Mouse (Mus musculus): Measurements from ENCODE around the gene Mpnd.
A peak's percentile ranks its signal among the peaks of the same experiment; 100 is the strongest.

Gene Mpnd

DNA sequence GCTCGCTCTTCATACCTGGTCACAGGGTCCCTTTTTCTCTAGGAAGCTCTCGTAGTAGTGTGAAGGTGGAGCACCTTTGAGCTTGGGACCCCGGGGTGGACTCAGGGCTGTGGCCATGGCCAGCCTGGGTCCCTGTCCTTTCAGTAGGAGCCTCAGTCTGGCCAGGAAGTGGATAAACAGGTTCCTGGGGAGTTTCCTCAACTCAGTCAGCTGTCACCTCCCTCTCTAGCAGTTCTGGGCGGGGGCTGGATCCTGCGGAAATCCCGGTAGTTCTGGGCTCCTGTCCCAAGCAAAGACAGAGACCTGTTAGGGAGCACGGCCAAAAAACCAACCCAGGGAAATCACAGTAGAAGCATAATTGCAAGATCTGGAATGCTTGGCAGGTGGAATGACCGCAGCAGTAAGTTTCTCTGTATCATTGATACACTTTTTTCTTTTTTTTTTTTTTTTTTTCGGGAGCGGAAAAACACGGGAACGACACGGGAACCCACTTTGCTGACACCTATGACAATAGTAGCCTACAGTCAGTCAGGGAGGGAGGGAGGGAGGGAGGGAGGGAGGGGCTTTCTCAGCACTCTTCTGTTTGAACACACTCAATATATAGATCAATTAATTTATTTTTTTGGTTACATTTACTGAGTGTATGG is at the start of gene Mpnd, which contains the start of gene Stap2:
Gene Mpnd, plus strand, starts transcription at position 297 of the 647 bp plus-strand sequence.
Gene Stap2, minus strand, starts transcription at position 170 of the 647 bp plus-strand sequence.
- DNase-seq (ENCODE audit: low spot score in 2 of 2): no peak

DNA sequence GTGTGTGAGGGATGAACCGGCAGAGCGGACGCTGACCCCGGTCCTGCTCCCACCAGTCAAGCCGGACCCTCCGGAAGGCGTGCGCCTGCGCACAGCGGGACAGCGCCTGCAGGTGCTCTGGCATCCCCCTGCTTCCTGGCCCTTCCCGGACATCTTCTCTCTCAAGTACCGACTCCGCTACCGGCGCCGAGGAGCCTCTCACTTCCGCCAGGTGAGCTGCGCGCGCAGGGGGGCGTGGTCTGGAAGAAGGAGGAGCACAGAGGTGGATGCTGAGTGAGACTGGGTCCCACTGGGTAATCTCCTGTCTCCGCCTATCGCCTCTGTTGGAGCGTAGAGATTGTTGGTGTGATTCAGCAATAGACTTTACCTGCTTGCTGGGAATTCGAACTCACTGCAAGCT is 49.4 kb upstream of the Mpnd start:
- peak; percentile 82 to 83 for DNase-seq (ENCODE audit: low spot score in 2 of 2)

DNA sequence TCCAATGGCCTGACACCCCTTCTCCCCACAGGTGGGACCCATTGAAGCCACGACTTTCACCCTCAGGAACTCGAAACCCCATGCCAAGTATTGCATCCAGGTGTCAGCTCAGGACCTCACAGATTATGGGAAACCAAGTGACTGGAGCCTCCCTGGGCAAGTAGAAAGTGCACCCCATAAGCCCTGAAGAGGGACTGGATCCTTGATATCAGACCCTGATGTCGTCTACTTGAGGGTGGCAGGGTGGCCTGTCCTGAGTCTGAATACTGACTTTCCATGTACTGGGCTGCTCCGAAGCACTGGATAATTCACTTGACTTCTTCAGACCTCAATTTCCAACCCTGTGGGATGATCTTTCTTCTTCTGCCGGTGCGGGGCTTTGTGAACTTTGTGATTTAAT is 48.9 kb upstream of the Mpnd start:
- peak in 1 of 2 experiments; percentile 15 for DNase-seq (ENCODE audit: low spot score in 2 of 2)

DNA sequence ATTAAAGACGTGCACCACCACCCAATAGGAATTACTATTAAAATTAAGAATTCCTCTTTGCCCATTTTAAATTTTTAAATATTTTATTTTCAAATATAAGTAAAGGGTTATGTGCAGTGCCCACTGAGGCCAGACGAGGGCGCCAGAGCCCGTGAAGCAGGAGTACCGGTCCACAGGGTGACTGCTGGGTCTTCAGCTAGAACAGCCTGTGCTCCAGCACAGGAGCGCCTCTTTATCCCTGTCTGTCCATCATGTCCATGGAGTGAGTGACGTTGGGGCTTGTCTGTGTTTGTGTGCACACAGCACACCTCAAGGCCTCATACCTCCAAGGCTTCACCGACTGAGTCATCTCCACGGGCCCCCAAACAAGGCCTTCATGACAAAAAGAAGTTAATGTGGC is 48.3 kb upstream of the Mpnd start:
- DNase-seq (ENCODE audit: low spot score in 2 of 2): peak; percentile 76 to 78

DNA sequence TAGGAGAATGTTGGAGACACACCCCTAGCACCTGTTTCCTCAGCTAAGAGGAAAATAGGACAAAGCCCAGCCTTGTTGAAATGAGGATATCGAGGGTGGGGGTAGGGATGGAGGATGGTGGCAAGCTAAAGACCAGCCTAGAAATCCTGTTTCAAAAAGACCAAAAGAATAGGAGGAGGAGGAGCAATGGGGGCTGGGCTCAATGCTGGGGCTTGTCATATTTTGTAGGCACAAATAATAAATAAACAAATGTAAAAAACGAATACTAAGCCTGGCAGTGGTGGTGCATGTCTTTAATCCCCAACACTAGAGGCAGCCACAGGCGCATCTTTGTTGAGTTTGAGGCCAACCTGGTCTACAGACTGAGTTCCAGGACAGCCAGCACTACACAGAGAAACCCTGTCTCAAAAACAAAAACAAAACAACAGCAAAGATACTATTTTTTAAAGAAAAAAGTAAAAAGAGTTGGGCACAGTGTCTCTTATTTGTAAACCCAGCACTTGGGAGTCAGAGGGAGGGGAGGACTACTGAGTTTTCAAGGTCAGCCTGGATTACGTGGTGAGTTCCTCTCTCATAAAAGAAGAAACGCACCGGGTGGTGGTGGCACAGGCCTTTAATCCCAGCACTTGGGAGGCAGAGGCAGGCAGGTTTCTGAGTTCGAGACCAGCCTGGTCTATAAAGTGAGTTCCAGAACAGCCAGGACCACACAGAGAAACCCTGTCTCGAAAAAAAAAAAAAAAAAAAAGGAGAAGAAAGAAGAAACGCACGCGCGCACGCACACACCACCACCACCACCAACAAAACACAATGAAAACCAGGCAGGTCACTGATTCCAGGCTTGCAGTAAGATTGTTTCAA is 47.6 kb upstream of the Mpnd start:
- DNase-seq (ENCODE audit: low spot score in 2 of 2): no peak

DNA sequence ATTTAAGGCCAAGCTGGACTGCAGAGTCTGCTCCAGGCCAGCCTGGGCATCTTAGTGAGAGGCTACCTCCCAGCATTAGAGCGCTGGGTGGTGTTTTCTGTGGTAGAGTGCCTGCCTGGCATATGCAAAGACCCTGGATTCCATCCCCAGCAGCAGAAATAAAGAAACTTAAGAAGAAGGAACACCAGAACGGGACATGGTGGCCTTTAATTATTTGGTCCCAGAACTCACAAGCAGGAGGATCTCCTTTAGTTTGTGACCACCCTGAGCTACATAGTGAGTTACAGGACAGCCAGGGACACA is 47.0 kb upstream of the Mpnd start:
- no peak for DNase-seq (ENCODE audit: low spot score in 2 of 2)

DNA sequence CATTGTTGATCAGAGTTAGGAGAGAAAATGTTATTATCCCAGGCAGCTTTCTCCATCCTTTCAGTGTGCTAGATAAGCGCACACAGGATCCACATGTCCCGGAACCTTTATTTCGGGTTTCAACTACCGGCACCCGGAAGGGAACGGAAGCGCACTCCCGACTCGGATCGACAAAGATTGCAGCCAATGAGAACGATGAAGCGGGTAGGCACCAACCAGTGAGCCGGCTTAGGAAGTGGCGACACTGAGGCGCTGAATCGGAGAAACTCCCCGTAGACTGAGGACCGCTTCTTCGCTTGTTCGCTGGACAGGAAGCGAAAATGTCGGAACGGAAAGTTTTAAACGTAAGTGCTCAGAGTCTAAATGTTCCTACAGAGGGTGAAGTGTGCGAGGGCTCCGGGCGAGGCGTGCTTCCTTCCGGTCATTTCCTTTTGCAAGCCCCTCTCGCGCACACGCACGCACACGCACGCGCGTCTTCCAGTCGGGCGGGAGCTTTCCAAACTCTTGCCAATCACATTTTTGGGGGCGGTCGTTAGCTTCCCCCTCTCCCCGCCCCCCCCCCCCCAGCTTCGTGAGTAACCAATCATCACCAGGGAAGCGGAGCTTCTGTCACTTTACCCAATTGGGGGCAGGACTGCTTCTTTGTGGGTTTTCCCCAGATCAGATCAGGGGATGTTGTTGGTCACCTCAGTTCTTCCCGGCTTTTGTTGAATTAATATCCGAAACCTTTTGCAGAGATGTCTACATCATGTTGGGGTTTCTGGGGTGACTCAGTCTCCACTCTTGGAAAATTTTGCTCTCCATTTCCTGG is 46.4 kb upstream of the Mpnd start, which contains the start of gene Yju2:
Gene Yju2, plus strand, starts transcription at position 182 of the 811 bp plus-strand sequence.
- peak; percentile 96 to 97 for DNase-seq (ENCODE audit: low spot score in 2 of 2)

DNA sequence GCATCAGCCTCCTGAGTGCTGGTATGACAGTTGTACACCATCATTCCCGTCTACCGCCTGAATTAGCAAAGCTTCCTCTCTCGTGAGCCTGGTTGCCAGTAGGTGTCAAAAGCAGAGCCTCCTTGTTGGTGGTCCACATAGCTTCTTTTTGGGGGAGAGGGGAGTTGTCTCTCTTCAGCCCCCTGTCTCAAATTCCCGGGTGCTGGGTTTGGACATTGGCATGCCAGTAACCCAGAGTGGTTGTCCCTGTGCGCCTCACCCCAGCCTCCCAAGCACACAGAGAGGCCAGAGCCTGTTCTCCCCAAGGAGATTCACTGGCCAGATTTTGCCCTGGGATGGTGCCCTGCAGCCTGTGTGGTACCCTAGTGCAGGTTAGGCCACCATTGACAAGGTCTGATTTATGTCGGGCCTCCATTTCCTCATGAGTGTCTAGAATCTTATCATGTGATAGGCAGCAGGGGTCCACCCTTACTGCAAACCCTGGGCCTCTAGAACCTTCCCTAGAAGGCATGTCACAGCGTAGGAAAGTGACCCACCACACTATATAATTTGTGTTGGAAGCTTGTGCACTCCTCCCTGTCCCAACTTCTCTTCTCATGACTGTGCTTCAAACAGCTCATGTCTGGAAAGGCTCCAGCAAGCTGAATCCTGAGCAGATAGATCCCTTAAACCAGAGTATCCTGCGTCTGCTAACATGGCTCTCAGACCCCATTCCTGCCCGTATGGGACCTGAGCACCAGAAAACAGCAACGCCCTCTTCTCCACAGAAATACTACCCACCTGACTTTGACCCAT is 45.4 kb upstream of the Mpnd start:
- DNase-seq (ENCODE audit: low spot score in 2 of 2): no peak

DNA sequence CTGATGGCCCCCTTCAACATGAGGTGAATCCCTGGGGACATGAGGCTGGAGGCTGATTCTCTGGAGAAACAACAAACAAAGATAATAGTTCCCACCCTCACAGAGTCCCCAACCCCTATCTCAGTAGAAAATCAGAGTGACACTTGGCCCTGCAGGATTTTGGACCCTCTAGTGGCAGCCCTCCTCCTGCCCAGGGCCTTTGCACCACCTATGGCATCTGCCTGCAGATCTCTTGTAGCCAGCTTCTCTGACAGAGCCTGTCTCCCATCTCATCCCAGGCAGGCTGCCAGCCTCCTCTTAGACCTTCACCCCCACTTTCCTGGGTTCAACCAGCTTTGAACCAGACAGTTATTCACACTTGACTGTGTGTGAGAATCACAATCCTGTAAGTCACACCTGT is 44.7 kb upstream of the Mpnd start:
- no peak for DNase-seq (ENCODE audit: low spot score in 2 of 2)

DNA sequence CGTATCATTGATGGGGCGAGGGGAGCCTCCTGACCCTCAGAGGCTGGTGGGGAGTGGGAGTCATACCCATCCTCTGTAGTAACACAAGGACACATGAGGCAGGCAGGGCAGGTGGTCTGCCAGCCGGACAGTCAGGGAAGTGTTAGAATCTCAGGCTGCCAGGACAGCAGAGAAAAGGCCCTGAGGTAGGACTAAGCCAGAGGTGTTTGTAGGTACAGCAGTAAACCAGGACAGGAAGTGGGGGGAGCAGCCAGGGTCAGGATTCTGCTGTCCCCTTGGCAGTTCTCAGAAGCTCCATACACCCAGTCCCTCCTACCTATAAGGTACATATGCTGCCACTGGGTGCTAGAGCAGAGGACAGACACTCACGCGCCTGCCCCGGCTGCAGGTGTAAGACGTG is 43.9 kb upstream of the Mpnd start:
- DNase-seq (ENCODE audit: low spot score in 2 of 2): no peak

DNA sequence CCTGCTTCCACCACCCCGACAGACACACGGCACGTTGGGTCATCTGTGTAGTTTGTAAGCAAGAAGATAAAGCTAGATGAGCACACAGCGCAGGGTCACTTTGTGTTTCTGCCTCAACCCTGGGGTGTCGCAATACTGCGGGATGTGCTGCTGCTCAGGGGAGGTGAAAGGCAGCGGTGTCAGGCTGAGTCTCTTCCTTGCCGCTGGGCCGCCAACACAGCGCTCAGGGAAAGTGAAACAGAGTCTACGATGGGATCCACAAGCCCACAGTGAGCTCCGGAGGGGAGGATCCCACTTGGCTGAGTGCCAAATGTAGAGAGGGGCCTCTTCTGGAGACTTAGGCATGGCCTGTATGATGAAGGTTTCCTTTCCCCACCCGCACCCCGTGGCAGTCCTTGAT is 42.3 kb upstream of the Mpnd start:
- peak in 1 of 2 experiments; percentile 0 for DNase-seq (ENCODE audit: low spot score in 2 of 2)

DNA sequence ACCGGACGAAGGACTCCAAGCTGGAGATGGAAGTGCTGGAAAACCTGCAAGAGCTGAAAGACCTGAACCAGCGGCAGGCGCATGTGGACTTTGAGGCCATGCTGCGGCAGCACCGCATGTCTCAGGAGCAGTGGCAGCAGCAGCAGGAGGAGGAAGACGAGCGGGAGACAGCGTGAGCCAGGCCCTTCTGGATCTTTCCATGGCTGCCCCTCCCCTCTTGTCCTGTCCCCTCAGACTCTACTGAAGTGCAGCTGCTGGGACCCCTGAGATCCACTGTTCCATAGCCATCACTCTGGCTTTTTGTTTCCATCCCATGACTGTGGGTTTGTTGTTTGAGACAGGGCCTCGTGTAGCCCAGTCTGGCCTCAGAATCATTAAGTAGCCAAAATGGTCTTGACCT is 41.0 kb upstream of the Mpnd start:
- DNase-seq (ENCODE audit: low spot score in 2 of 2): no peak

DNA sequence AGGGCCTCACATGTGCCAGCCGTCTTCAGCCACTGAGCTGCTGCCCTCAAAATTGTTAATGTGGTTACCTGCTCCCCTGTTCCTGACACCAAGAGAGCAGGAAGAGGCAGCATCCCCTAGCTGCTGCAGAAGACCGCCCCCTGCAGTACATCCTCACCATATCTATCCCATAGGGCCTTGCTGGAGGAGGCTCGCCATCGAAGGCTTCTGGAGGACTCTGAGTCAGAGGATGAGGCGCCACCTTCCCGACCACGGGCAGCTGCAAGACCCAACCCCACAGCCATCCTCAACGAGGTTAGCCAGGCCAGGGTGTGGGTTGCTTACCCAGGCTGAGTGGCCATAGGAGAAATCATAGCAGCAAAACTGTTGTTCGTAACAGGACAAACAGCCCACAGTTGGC is 40.5 kb upstream of the Mpnd start:
- DNase-seq (ENCODE audit: low spot score in 2 of 2): no peak

DNA sequence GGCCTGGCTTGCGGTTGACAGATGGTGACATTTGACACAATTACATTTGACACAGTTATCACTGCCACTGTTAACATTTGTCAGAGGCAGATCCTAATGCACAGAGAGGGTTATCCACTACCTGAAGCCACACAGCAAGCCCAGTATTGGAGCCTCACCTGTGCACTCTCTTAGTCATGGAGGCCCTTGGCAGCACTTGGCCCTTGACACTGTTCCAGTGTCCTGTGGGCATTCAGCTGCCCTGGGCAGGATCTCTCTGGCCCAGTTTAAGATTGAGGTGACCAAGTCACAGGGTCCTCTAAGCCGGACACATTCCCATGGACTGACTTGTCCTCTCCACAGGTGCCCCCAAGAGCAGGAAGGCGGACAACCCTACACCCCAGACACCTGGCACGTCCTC is 38.3 kb upstream of the Mpnd start:
- DNase-seq (ENCODE audit: low spot score in 2 of 2): no peak

DNA sequence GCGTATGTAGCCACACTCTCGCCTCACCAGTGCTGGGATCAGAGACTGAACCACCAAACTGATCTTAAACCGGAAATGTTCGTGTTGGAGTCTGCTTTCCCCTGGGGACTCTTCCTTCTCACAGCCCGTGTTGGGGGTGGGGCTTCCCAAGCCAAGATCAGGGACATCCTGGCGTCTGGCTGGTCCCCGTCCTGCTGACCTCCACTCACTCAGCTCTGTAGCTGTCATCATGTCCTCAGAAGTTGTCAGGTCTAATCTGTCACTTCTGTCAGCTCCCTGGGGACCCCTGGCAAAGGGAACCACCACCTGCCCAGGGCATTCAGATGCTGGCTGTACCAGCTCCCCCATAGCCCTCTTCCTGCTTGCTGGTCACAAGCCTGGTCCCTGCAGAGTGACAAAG is 37.3 kb upstream of the Mpnd start:
- no peak for DNase-seq (ENCODE audit: low spot score in 2 of 2)

DNA sequence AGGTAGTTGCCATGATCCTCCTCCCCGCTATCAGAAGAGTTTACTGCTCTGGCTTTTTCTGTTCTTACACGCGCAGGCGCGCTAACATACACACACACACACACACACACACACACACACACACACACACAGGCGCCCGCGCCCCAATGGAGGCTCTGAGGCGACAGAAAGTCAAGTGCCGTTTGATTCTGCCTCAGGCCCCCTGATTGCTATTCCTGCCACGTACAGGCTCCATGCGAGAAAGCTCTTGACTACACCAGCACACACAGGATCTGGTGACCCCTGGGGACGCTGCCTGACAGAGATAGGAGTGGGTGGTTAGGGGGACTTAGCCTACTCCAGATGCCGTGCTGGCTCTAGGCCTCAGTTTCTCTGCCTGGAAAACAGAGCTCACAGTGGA is 36.0 kb upstream of the Mpnd start:
- peak in 1 of 2 experiments; percentile 43 for DNase-seq (ENCODE audit: low spot score in 2 of 2)

DNA sequence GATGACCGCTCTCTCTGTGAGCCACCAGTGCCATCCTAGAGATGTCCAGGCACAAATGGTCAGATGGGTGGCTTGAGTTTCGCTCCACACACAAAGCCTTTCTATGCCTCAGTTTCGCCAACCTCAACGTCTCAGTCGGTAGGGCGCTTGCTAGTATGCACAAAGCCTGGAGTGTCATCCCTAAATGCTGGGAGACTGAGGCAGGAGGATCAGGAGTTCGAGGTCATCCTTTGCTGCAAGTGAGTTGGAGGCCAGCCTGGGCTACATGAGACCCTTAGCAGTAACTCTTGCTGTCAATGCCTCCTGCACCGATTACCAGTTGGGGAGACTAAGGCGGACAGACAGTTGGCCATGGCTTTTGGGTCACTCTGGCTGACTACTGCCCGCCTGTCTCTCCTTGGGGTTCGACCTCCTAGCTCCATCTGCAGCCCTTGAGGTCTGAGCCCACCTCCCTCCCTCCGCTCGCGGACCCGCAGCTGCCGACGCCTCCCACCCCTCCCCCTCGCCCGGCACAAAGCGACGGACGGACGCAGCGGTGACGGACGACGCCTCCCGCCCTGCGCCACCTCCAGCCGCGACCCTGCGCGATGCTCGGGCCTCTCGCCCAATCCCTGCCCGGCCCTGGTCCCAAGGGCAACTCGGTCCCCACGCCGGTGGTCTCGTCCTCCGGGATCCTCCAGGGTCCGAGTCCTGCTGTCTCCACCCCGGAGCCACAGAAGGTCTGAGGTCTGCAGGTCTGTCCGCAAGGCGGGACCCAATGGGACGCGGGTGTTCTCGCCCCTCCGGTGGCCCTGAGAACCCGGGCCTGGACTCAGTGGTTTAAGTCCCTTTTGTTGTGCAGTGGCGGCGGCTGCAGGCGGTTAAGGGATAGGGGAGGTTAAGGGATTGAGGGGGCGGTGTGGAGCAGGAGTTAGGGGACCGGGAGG is 35.3 kb upstream of the Mpnd start, which contains the start of gene Shd:
Gene Shd, plus strand, starts transcription at position 502 of the 926 bp plus-strand sequence.
- DNase-seq (ENCODE audit: low spot score in 2 of 2): no peak

DNA sequence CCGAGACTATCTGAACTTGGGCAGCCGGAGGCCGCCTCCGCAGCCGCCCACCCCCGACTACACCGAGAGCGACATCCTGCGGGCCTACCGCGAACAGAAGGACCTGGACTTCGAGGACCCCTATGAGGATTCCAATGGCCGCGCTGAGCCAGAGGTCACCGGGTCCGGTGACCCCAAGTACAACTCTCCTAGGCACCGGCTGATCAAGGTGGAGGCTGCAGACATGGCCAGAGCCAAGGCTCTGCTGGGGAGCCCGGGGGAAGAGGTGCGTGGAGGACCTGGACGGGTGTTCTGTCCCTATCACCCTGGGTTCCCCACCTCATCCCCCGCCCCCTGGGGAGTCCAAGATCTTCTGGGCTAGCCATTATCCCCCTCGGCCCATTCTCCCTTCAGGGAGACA is 34.1 kb upstream of the Mpnd start:
- DNase-seq (ENCODE audit: low spot score in 2 of 2): no peak

DNA sequence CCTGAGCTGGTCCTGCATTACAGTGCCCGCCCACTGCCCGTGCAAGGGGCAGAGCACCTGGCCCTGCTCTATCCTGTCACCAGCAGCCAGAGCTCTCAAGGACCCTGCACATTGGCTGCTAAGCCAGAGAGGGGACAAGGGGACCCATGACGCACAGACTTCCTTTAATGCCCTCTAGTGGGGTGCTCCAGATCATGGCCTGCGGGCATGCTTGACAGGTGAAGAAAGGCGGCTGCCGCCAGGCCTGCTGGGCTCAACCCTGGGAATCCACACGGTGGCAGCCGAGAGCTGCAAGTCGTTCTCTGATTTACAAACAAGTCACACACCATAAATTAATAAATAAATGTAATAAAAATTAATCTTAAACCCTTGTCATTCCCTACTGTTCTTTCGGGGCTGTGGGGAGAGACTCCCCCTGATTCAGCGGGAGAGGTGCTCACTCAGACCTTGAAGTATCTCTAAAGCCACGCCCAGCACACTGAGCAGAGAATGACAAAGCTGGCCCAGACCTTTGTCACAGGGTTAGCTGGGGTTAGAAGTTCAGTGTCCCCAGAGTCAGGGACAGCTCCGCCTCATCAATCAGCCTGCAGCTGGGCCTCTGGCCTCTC is 29.2 kb upstream of the Mpnd start:
- peak; percentile 81 to 85 for DNase-seq (ENCODE audit: low spot score in 2 of 2)

DNA sequence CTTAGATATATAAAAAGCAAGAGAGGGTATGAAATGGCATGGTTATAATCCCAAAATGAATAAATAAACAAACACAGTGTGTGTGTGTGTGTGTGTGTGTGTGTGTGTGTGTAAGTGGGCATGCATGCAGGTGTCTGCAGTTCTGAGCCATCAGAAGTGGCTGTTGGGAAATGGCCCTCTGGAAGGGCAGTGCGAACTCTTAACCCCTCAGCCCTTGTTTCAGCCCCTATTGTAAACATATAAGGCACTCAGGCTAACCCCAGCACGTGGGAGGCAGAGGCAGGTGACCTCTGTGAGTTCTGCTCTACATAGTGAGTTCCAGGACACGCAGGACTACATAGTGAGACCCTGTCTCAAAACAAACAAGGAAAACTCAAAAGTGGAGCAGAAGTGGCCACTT is 28.2 kb upstream of the Mpnd start:
- DNase-seq (ENCODE audit: low spot score in 2 of 2): no peak
